Mouse (Mus musculus): ENCODE results near the gene Ccdc83.

GRCm38 (mm10) chr7:90218122-90218521 is 47.5 kb downstream of the Ccdc83 start:
- TF ChIP-seq POLR2A (IDR thresholded peaks at IDR 0.05; ENCODE audit: extremely low read depth, insufficient read depth, low read length) (no peak), CTCF (IDR thresholded peaks at IDR 0.05; ENCODE audit: low read depth, low read length) (no peak)

Measured in liver, adult 2 months (tissue).